Mouse (Mus musculus) midbrain, embryonic 12.5 days (tissue): ENCODE data around the gene Tmem185b. TPM values are rescaled to one million over a fixed set of nuclear protein-coding genes. Genes with fewer than 3 reads are reported as not detected.

ENCODE experiments used
- ATAC-seq: fragments of 200-750 bp; cut with Nextera tagmentation; 2 replicates; pipeline ENCODE4 v1.8.0; 2017; ENCODE audit warnings: low read depth, moderate TSS enrichment, moderate library complexity; ENCODE audit not compliant: low FRiP score
- H3K27ac ChIP-seq: fragments of 300-500 bp; sonication (generic); replicated peaks from 2 replicates; pipeline ENCODE4 v1.5.1; 2016; ENCODE audit warnings: mild to moderate bottlenecking
- H3K27me3 ChIP-seq: fragments of 300-500 bp; sonication (generic); 2 replicates; pipeline ENCODE4 v1.6.1; 2016; ENCODE audit warnings: mild to moderate bottlenecking
- H3K36me3 ChIP-seq: fragments of 300-500 bp; sonication (generic); 2 replicates; pipeline ENCODE4 v1.6.1; 2016
- H3K4me1 ChIP-seq: fragments of 300-500 bp; sonication (generic); 2 replicates; pipeline ENCODE4 v1.6.1; 2016
- H3K4me2 ChIP-seq: fragments of 300-500 bp; sonication (generic); replicated peaks from 2 replicates; pipeline ENCODE4 v1.6.1; 2016; ENCODE audit warnings: mild to moderate bottlenecking, moderate library complexity
- H3K4me3 ChIP-seq: fragments of 300-500 bp; sonication (generic); 2 replicates; pipeline ENCODE4 v1.5.1; 2016; ENCODE audit warnings: mild to moderate bottlenecking
- H3K9ac ChIP-seq: fragments of 300-500 bp; sonication (generic); replicated peaks from 2 replicates; pipeline ENCODE4 v1.6.1; 2016; ENCODE audit warnings: mild to moderate bottlenecking, moderate library complexity
- H3K9me3 ChIP-seq: fragments of 300-500 bp; sonication (generic); 2 replicates; pipeline ENCODE4 v1.6.1; 2016; ENCODE audit warnings: mild to moderate bottlenecking
- WGBS: fragments of 180-500 bp; shearing (Covaris S2); methylation state at CpG from one replicate; pipeline ENCODE4 v1.1.7; 2016; 5-methylcytosine and 5-hydroxymethylcytosine counted together
- polyA plus RNA-seq: library from polyadenylated mRNA; unstranded; fragments of >200 nt; fragmentation: Nextera tagmentation; extraction: Ambion mirVana; gene quantifications from 2 replicates; pipeline ENCODE4 v1.2.1, GENCODE M21; 2016

The Tmem185b gene
- polyA plus RNA-seq, 1 experiment from 2014 or later, result 22.4 TPM

DNA sequence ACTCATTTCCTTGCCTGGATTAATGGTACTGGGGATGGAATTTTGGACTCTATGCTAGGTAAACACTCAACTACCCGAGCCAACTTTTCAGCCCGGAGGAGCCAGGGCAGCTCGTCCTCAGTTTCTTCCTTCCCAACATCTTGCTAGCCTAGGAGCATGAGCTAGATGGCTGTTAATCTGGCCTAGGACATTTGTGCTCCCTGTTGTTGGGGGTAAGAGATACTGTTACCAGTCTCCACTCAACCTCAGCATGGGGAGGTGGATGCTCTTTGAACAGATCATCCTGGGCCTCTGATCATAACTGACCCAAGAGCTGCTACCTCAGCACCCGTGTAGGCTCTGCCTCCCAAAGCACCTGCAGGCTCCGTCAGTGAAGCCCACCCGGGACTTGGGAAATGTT, 17.4 kb downstream of the Tmem185b start:
- no peaks in the 10 kb centered on the region for H3K9me3 ChIP-seq
- no peak overlapping the region for H3K4me2 ChIP-seq
- H3K4me1 ChIP-seq, result no peaks in the 10 kb centered on the region
- no peak overlapping the region for H3K9ac ChIP-seq
- peaks cover 46% of the 10 kb centered on the region for H3K36me3 ChIP-seq
- 97% methylated on average over 6 of the region's 6 CpGs for WGBS
- no peaks in the 10 kb centered on the region for H3K27me3 ChIP-seq
- no peak for ATAC-seq
- H3K27ac ChIP-seq, result no peak overlapping the region
- no peak overlapping the region for H3K4me3 ChIP-seq

GRCm38 (mm10) chr1:119544611-119545155, 18.7 kb downstream of the Tmem185b start:
- 91% methylated on average over 5 of the region's 5 CpGs for WGBS
- peaks cover 49% of the 10 kb centered on the region for H3K36me3 ChIP-seq
- H3K9ac ChIP-seq, result no peak overlapping the region
- no peak for ATAC-seq
- no peaks in the 10 kb centered on the region for H3K27me3 ChIP-seq
- H3K4me3 ChIP-seq, result no peak overlapping the region
- no peaks in the 10 kb centered on the region for H3K9me3 ChIP-seq
- H3K4me1 ChIP-seq, result no peaks in the 10 kb centered on the region
- no peak overlapping the region for H3K27ac ChIP-seq
- no peak overlapping the region for H3K4me2 ChIP-seq

- Histone ChIP-seq H3K4me2 (no peak overlapping the region), H3K36me3 (peaks cover 49% of the 10 kb centered on the region), H3K9me3 (no peaks in the 10 kb centered on the region), H3K4me1 (no peaks in the 10 kb centered on the region), H3K4me3 (no peak overlapping the region), H3K27ac (no peak overlapping the region), H3K9ac (no peak overlapping the region), H3K27me3 (no peaks in the 10 kb centered on the region)
- WGBS, result 78% methylated on average over 2 of the region's 2 CpGs
- ATAC-seq, result no peak
Measured at GRCm38 (mm10) chr1:119545164-119545563, 19.2 kb downstream of the Tmem185b start.

DNA sequence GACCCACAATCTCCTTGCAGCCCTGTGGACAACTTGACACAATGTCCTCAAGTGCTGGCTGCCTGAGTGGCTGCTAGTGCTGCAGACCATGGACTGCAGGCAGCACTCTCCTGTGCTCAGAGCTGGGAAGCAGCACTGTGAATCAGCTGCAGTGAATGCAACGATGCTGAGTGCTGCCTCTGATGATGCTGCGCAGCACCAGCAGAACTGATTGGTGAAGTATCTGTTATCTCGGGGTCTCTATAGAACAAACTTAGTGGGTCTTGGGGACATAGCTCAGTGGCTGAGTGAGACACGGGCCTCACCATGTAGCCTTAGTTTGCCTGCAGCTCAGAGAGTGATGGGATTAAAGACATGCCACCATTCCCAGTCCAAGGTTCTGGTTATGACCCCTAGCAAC, 19.7 kb downstream of the Tmem185b start:
- ATAC-seq, result no peak
- Histone ChIP-seq H3K27ac (no peak overlapping the region), H3K27me3 (no peaks in the 10 kb centered on the region), H3K9ac (no peak overlapping the region; the same call in 1 of the 2 replicates), H3K4me3 (no peak overlapping the region), H3K4me2 (no peak overlapping the region), H3K36me3 (peaks cover 49% of the 10 kb centered on the region), H3K9me3 (no peaks in the 10 kb centered on the region), H3K4me1 (no peaks in the 10 kb centered on the region)
- 93% methylated on average over 4 of the region's 4 CpGs for WGBS

DNA sequence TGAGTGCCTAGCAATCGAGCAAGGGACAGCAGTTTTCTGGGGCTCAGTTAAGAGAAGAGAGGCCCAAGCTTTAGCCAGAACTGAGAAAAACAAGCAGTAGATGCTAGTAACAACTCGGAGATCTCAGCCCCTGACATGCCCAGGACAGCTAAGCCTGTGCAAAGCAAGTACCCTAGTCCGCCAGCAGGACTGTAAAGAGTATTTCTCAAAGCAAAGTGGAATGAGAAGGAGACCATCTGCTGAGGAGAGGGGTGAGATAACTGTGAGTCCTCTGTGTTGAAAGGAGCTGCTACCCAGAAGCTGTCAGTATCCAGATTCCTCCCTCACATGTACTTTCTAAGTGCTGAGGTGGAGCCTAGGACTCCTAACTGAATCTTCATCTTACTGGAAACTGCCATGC, 20.5 kb downstream of the Tmem185b start:
- 82% methylated on average over 3 of the region's 3 CpGs for WGBS
- no peak overlapping the region for H3K4me2 ChIP-seq
- H3K4me3 ChIP-seq, result no peak overlapping the region
- H3K9ac ChIP-seq, result no peak overlapping the region
- no peaks in the 10 kb centered on the region for H3K4me1 ChIP-seq
- H3K27me3 ChIP-seq, result no peaks in the 10 kb centered on the region
- H3K9me3 ChIP-seq, result no peaks in the 10 kb centered on the region
- H3K27ac ChIP-seq, result no peak overlapping the region
- no peak for ATAC-seq
- H3K36me3 ChIP-seq, result peaks cover 51% of the 10 kb centered on the region

- peak; percentile 49; the same call in 1 of the 2 replicates for ATAC-seq
- H3K27ac ChIP-seq, result no peak overlapping the region
- H3K4me1 ChIP-seq, result no peaks in the 10 kb centered on the region
- H3K9ac ChIP-seq, result no peak overlapping the region
- no peaks in the 10 kb centered on the region for H3K9me3 ChIP-seq
- no peak overlapping the region for H3K4me2 ChIP-seq
- H3K4me3 ChIP-seq, result no peak overlapping the region
- 68% methylated on average over 7 of the region's 7 CpGs for WGBS
- no peaks in the 10 kb centered on the region for H3K27me3 ChIP-seq
- peaks cover 50% of the 10 kb centered on the region for H3K36me3 ChIP-seq
Measured at GRCm38 (mm10) chr1:119548668-119549326, 22.8 kb downstream of the Tmem185b start.

DNA sequence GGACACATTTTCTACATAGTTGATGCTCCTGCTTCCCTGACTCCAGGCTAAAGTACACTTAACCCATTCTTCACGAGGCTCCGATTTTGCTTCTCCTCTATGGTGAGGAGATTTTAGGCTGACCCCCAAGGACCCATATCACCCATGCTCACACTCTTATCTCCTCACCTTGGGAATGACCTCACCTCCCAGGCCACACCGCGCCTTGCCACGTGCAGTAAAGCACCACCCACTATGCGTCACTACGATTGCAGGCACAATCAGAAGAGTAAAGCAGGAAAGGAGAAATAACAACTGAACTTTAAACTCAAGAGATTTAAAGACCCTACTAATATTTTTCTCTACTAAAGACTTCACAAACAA, 23.3 kb downstream of the Tmem185b start:
- Histone ChIP-seq H3K9ac (no peak overlapping the region), H3K4me2 (no peak overlapping the region), H3K36me3 (peaks cover 49% of the 10 kb centered on the region), H3K9me3 (no peaks in the 10 kb centered on the region), H3K27me3 (no peaks in the 10 kb centered on the region), H3K4me1 (no peaks in the 10 kb centered on the region), H3K27ac (no peak overlapping the region), H3K4me3 (no peak overlapping the region)
- WGBS, result 95% methylated on average over 7 of the region's 7 CpGs
- ATAC-seq, result no peak

- H3K27me3 ChIP-seq, result no peaks in the 10 kb centered on the region
- no peaks in the 10 kb centered on the region for H3K4me1 ChIP-seq
- no peak overlapping the region for H3K4me2 ChIP-seq
- 95% methylated on average over 2 of the region's 2 CpGs for WGBS
- no peak overlapping the region for H3K4me3 ChIP-seq
- H3K9ac ChIP-seq, result no peak overlapping the region
- no peaks in the 10 kb centered on the region for H3K9me3 ChIP-seq
- peaks cover 56% of the 10 kb centered on the region for H3K36me3 ChIP-seq
- ATAC-seq, result no peak
- no peak overlapping the region for H3K27ac ChIP-seq
Measured at GRCm38 (mm10) chr1:119550064-119550463, 24.1 kb downstream of the Tmem185b start.

DNA sequence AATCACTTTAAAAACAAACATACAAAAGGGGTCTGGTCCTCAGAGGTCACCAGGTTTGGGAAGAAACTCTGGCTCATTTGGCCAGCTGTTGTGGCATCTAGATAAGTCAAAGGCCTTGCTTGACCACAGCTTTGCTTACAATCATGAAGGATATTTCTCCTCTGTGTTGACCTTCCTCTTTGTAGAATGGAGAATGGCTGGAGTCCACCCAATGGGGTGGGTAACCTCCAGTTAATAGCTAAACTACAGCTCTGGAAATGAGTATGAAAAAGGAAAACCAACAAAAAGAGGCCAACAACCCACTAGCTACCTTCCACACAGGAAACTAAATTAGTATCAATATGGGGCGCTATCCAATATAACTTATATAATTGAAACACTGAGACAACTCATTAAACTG, 25.7 kb downstream of the Tmem185b start:
- H3K36me3 ChIP-seq, result peaks cover 49% of the 10 kb centered on the region
- WGBS, result 100% methylated on average over 1 of the region's 1 CpGs
- no peaks in the 10 kb centered on the region for H3K4me1 ChIP-seq
- H3K27me3 ChIP-seq, result no peaks in the 10 kb centered on the region
- no peak overlapping the region for H3K9ac ChIP-seq
- H3K9me3 ChIP-seq, result no peaks in the 10 kb centered on the region
- no peak overlapping the region for H3K27ac ChIP-seq
- ATAC-seq, result no peak
- H3K4me2 ChIP-seq, result no peak overlapping the region
- H3K4me3 ChIP-seq, result no peak overlapping the region

- peaks cover 42% of the 10 kb centered on the region for H3K36me3 ChIP-seq
- ATAC-seq, result no peak
Measured at GRCm38 (mm10) chr1:119555651-119556050, 29.7 kb downstream of the Tmem185b start.

GRCm38 (mm10) chr1:119557641-119558395, 31.9 kb downstream of the Tmem185b start:
- Histone ChIP-seq H3K4me2 (no peak overlapping the region), H3K27me3 (no peaks in the 10 kb centered on the region), H3K9me3 (peaks cover 4% of the 10 kb centered on the region; the same call in 1 of the 2 replicates), H3K27ac (no peak overlapping the region), H3K9ac (no peak overlapping the region), H3K4me3 (no peak overlapping the region), H3K4me1 (no peaks in the 10 kb centered on the region), H3K36me3 (peaks cover 46% of the 10 kb centered on the region)
- WGBS, result 83% methylated on average over 4 of the region's 4 CpGs
- no peak for ATAC-seq

More at GRCm38 (mm10) chr1:119555651-119556050, 29.7 kb downstream of the Tmem185b start:
- no peak overlapping the region for H3K4me3 ChIP-seq
- no peak overlapping the region for H3K9ac ChIP-seq
- H3K27ac ChIP-seq, result no peak overlapping the region
- no peaks in the 10 kb centered on the region for H3K9me3 ChIP-seq
- 89% methylated on average over 5 of the region's 5 CpGs for WGBS
- H3K4me1 ChIP-seq, result no peaks in the 10 kb centered on the region
- H3K27me3 ChIP-seq, result no peaks in the 10 kb centered on the region
- no peak overlapping the region for H3K4me2 ChIP-seq

GRCm38 (mm10) chr1:119565531-119565930, 39.6 kb downstream of the Tmem185b start:
- 93% methylated on average over 4 of the region's 4 CpGs for WGBS
- Histone ChIP-seq H3K36me3 (peaks cover 39% of the 10 kb centered on the region), H3K4me1 (no peaks in the 10 kb centered on the region), H3K4me3 (no peak overlapping the region), H3K4me2 (no peak overlapping the region), H3K9ac (no peak overlapping the region), H3K27me3 (no peaks in the 10 kb centered on the region), H3K9me3 (peaks cover 4% of the 10 kb centered on the region; the same call in 1 of the 2 replicates), H3K27ac (no peak overlapping the region)
- ATAC-seq, result no peak
